Mouse (Mus musculus) c-Kit-positive CD71-positive TER-119-negative erythroid progenitor cells, embryonic 14.5 days (primary cell): ENCODE measurements around the gene Gm28047.

Experiments
- DNase-seq: peaks from one replicate; pipeline ENCODE4 v3.0.0-alpha.2; 2013; ENCODE audit warnings: low read depth

The Gm28047 gene

GRCm38 (mm10) chr15:102499370-102499769, 125.5 kb downstream of the Gm28047 start:
- no peak for DNase-seq

- no peak for DNase-seq
These were observed 126.5 kb downstream of the Gm28047 start for GRCm38 (mm10) chr15:102498322-102498721.

GRCm38 (mm10) chr15:102487664-102488063, 137.2 kb downstream of the Gm28047 start:
- DNase-seq: no peak

GRCm38 (mm10) chr15:102485853-102486252, 139.0 kb downstream of the Gm28047 start:
- no peak for DNase-seq

GRCm38 (mm10) chr15:102483136-102483535, 141.7 kb downstream of the Gm28047 start:
- DNase-seq: no peak

GRCm38 (mm10) chr15:102474520-102474919, 150.3 kb downstream of the Gm28047 start:
- DNase-seq: no peak
